Mouse (Mus musculus) myocyte (in vitro differentiated cells): ENCODE measurements at regions not wholly inside any gene's neighbourhood (a gene's known extent, or its start where the extent isn't known, plus 50 kb on each side); places are given as distances from the start of the nearest gene placed in this dataset.

Experiments used
- CEBPB ChIP-seq: IDR thresholded peaks from 2 replicates; pipeline ENCODE4 v1.6.1; 2011; ENCODE audit warnings: mild to moderate bottlenecking, moderate library complexity; ENCODE audit not compliant: poor library complexity, insufficient read depth, severe bottlenecking
- MAX ChIP-seq: IDR thresholded peaks from one replicate; pipeline ENCODE4 v1.6.1; 2011; ENCODE audit warnings: low read depth, mild to moderate bottlenecking, control low read depth
- POLR2A ChIP-seq: IDR thresholded peaks from one replicate; pipeline ENCODE4 v1.6.1; 2011; ENCODE audit warnings: low read depth, mild to moderate bottlenecking, control low read depth, moderate library complexity; ENCODE audit not compliant: insufficient read length
- POLR2AphosphoS2 ChIP-seq: IDR thresholded peaks from one replicate; pipeline ENCODE4 v1.6.1; 2011; ENCODE audit warnings: low read depth, control low read depth; ENCODE audit not compliant: insufficient read length
- TCF12 ChIP-seq: IDR thresholded peaks from one replicate; pipeline ENCODE4 v1.6.1; 2011; ENCODE audit warnings: mild to moderate bottlenecking, control low read depth; ENCODE audit not compliant: poor library complexity, insufficient read depth, severe bottlenecking
- TCF3 ChIP-seq: IDR thresholded peaks from one replicate; pipeline ENCODE4 v1.6.1; 2011; ENCODE audit warnings: low read depth, control low read depth; ENCODE audit not compliant: insufficient read length
- USF1 ChIP-seq: IDR thresholded peaks from one replicate; pipeline ENCODE4 v1.6.1; 2011; ENCODE audit warnings: low read depth, mild to moderate bottlenecking, control low read depth, moderate library complexity

- no peak for TF ChIP-seq TCF12
- no peak for TF ChIP-seq MAX
- no peak for TF ChIP-seq POLR2A
- TF ChIP-seq CEBPB, result 0 out of 2 replicates have a peak, but pooled peaks have one; percentile 49
- no peak for TF ChIP-seq TCF3
- TF ChIP-seq POLR2AphosphoS2, result no peak
- no peak for TF ChIP-seq USF1
These were observed 192.1 kb upstream of the Fn1 start for GRCm38 (mm10) chr1:71844938-71845685.
